Mouse (Mus musculus) brain, embryonic 14.5 days (tissue): ENCODE data around the gene Skint6. TPM values are rescaled to one million over a fixed set of nuclear protein-coding genes. Genes with fewer than 3 reads are reported as not detected.
"Not testable (repeated sequence)": the region's sequence is repeated elsewhere in the genome, so short reads cannot be mapped to it uniquely, and the experiment has no call there.

Experiments used
- DNase-seq: peaks from one replicate; pipeline ENCODE4 v3.0.0-alpha.2; 2011; ENCODE audit warnings: low read depth
- CTCF ChIP-seq: fragments of 200-500 bp; IDR thresholded peaks from 2 replicates; pipeline ENCODE4 v1.5.1; 2012; ENCODE audit warnings: inconsistent platforms, mild to moderate bottlenecking, moderate library complexity, borderline replicate concordance; ENCODE audit not compliant: insufficient read depth, insufficient read length; ENCODE audit errors: extremely low read depth
- POLR2A ChIP-seq: fragments of 200-500 bp; IDR thresholded peaks from 2 replicates; pipeline ENCODE4 v1.6.1; 2012; ENCODE audit warnings: mild to moderate bottlenecking, inconsistent platforms, borderline replicate concordance; ENCODE audit not compliant: poor library complexity, insufficient read depth, insufficient read length, severe bottlenecking; ENCODE audit errors: extremely low read depth
- polyA plus RNA-seq: library from polyadenylated mRNA; depleted of rRNA; stranded (reverse); fragments of >200 nt; gene quantifications from 2 replicates; pipeline ENCODE4 v1.2.3, GENCODE M21; 2012; rRNA removed

Gene Skint6
- polyA plus RNA-seq = 0.01 TPM in 1 of 2 replicates, not detected in the other

DNA sequence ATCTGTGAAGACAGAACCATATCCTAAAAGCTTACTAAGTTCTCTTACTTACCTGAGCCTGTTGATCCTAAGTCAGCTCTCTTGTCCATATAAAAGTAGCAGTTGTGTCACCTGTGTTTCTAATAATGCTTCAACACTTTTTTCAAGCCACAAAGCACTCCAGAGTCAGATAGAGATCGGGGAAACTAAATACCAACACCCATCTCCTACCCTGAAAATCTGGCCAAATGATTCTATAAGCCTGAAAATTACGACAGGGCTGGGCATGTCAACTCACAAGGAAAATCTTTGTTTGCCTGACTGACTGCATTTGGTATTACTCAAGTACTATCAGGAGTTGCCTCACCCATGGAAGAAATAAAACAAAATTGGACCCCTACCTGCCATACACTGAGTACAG lies at the start of gene Skint6:
Gene Skint6, minus strand, starts transcription at position 101 of the 400 bp plus-strand sequence.
- no peak for DNase-seq
- TF ChIP-seq POLR2A (no peak), CTCF (no peak)

DNA sequence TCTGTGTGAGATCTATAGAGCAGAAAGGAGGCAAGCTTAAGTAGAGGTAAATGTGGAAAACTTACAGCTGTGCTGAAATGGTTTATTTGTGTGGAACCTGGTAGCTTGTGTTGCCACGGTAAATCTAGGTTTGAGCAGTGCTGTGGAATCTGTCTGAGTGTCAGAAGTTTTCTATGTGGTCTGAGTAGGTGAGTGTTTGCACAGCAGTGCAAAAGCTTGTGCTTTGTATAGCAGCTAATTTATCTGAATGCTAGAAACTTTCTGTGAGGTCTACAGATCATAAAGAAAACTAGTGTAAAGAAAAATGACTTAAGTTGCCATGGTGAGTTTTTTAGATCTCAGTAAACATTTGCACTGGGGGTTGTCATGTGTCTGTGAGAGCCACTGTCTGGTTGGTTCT lies 34.1 kb upstream of the Skint6 start:
- no peak for TF ChIP-seq CTCF
- no peak for TF ChIP-seq POLR2A

DNA sequence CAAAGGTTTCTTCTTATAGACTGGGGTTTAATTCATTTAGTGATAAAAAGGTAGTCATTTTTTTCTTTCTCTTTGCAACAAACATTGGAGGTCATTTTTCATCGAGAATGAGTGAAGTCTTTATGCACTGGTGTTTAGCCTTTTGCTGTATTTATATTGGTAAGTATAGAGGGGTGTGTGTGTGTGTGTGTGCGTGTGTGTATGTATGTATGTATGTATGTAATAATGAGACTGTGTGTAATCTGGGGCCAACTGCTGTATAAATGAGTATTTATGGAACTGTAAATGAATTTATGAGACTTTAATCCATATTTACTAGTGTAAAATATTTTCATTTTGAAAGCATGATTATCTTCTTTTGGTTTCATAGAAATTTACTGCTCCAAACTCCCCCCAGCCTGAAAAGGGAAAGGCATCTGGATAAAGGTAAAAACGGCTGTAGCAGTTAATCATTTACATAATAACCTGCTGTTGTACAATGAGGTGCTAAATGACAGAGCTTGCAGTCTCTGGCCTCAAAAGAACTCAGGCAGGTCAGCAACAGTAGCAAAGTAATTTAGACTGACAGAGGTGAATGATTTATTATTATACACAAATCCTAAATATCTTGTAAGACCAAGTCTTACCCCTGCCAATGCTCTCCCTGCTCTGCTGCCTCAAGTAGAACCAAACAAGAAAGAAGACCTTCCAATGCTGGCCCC lies 15.2 kb upstream of the Skint6 start:
- TF ChIP-seq CTCF (no peak), POLR2A (no peak)
- DNase-seq = no peak

More for the DNA sequence above, 34.1 kb upstream of the Skint6 start:
- no peak for DNase-seq

DNA sequence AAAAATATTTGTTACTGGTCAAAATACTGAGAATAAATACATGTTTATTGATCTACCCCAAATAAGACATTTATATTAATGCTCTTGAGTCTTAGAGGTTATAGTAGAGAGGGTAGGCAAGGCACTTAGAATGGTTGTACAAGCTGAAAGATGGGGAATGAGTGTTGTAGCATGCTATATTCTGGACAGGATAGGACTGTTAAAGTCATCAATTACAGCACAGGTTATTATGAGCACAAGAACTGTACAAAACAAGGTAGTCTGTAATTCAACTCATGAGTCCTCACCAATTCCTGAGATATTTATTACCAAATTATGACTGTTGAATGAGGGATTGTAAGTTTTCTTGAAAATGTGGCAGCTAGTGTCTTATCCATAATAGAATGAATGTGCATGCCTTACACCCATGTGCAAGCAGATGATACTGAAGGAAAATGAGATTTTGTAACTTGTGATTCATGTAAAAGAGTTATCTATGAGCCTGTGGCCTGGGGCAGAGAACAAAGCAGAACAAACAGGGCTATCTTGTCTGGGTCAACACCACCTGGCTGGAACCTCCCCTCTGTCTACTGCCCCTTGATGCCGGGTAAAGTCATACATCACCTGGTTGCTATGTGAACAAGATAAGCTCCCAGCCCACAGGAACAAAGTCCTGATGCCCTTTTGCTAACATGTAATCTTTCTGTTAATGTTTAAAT lies 23.3 kb downstream of the Skint6 start:
- TF ChIP-seq CTCF (no peak), POLR2A (no peak)
- DNase-seq = no peak

DNA sequence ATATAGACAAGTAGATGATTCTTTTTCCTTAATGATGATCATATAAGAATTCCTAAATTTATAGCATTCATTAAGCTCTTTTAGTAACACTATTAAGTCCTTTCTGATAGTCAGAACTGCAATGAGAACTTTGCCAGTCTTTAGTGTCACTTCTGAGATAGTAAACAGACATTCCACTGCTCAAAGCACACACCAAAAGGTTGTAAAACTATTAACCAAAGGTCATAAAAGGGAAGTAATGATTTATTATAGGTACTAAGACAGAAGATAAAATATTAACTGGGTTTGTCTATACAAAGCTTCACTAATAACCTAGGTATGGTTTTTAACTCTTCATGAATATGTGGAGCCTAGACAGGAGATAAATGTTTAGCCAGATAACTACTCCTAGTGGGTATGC lies 41.0 kb downstream of the Skint6 start:
- DNase-seq = no peak
- no peak for TF ChIP-seq CTCF
- TF ChIP-seq POLR2A = no peak

DNA sequence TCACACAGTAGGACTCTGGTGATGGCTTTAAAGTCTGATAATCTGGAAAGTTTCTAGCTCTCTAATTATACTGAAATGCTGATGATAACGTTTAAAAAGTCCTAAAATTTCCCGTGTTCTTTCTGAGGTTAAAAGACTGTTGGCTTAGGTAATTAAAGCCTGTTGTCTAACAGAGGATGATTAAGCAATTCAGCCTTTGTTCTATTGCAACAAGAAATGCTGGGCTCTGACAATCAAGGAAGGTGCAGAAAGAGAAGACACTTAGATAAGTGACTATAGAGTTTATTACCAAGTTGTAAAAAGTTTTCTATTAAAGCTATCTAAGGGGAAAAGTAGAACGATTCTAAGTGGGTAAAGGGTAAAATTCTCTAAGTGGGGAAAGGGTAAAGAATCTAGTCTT lies 219.2 kb downstream of the Skint6 start:
- TF ChIP-seq POLR2A (no peak), CTCF (no peak)
- DNase-seq = no peak

DNA sequence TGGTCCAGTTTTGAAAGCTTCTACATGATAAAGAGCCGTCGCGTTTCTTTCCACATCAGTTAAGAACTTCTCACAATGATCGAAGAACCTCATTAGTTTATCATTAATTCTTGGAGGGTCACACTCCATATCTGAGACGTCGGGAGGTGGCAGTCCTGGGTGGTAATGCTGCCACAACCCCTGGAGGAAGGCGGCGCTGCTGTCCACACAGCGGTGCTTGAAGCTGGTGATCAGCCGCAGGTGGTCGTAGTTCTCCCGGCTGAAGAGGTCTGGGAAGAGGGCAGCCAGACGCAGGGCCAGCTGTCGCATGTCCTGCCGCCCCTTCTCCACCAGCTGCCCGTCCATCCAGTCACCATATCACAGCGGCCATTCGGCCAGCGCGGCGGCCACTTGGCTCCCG lies 307.6 kb downstream of the Skint6 start:
- DNase-seq = not testable (repeated sequence)

DNA sequence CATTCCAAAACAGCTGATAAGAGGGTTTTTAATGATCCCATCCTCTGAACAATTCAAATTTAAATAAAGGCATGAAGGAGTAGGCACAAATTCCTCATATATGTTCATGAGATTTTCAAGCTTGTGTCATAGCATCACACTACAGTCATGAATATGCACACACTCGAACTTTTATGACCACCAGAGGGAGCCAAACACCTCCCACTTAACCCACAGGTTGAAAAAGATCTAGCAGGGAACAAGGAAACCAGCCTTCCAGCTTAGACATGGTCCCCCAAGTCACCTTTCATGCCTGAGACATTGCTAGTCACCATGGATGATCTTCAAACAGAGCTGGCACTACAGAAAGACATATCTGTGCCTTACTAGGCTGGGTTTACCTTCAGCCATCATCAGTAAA lies 496.1 kb downstream of the Skint6 start:
- DNase-seq = no peak
- no peak for TF ChIP-seq POLR2A

DNA sequence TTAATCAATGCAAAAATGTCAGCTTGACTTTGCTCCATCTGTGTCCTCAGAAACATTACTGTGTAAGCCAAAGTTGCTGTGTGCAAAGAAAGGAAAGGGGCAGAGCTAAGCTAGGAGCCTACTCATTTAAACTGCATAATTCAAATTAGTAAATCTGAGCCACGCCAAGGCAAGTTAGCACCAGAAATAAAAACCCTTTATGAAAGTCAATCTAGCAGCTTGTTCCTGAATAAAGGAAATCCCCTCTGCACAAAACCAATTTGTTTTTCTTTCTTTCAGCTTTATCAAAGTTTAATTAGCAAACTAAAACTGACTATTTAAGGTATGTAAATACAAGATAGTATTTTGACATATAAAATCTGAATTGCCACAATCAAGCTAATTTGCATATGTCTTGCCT lies 512.0 kb downstream of the Skint6 start, which contains the start of gene Skint10:
Gene Skint10, minus strand, starts transcription at position 101 of the 400 bp plus-strand sequence.
- no peak for TF ChIP-seq POLR2A
- no peak for TF ChIP-seq CTCF
- no peak for DNase-seq
